Comparison of ENCODE assay signal across 8 mouse cellular contexts in the genomic region with DNA sequence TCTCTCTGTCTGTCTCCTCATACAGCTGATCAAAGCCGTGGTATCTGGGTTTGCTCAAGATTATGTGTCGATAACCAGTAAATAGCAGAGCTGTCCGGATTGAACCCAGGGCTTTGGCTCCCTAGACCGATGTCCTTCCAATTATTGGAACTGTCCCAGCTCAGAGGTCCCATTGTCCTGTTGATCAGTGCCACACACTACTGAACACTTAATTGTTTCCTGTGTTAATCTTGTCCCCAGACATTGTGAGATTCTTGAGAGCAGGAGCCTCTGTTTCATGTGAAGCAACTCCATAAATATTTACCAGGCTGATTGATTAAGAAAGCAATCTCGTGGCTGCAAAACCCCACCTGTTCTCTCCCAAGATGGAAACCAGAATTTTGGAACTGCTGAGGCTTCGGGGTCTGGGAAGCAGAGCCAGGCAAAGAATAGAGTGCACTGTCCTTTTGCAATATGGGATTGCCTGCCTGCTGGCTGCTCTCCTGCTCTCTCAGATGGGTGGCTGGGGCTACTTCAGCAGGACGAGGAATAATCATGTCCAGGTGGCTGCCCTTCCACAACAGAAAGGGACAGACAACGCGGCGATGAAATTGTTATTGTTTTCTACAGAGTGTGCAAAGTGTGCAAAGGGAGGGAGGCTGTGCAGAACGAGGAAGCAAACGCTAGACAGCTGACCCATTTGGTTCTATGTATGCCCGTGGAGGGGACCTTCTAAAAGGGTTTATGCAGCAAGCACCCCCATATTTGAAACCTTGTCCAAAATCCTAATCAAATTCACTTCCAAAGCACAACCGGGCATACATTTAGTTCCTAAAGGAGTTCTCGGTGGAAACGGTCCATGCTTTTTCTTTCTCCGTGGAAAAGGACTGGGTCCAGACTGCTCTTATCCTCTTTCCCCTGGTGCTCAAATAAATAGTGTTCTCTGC. TPM values are rescaled to one million over a fixed set of nuclear protein-coding genes. Genes with fewer than 3 reads are reported as not detected.
DNase-seq lines count a peak whose midpoint lies in the region; ATAC-seq and TF ChIP-seq lines count a peak whose summit lies in the region.

No protein-coding gene starts in this region.

- TF ChIP-seq CTCF in left cerebral cortex, adult 2 months (IDR thresholded peaks at IDR 0.05) = no peak

- H3K27ac ChIP-seq in left cerebral cortex, adult 2 months = peak overlapping the region; percentile 83
- peak overlapping the region; percentile 90 for H3K27ac ChIP-seq in heart, embryonic 15.5 days
- H3K27ac ChIP-seq in limb, embryonic 12.5 days = peak overlapping the region; percentile 99
- peak overlapping the region; percentile 69 for H3K27ac ChIP-seq in neural tube, embryonic 11.5 days (ENCODE audit: low read depth, low read length)

- DNase-seq in left cerebral cortex, adult 2 months (ENCODE audit: extremely low spot score in 1 of 2, low spot score in 2 of 2) = no peak
- no peak for DNase-seq in left cerebral cortex, adult 11 months (ENCODE audit: low spot score)
- DNase-seq in neural tube, embryonic 11.5 days (ENCODE audit: low spot score) = peak; percentile 48
- no peak for DNase-seq in right cerebral cortex, postnatal 25 days
- DNase-seq in natural killer cell, adult 2 months (ENCODE audit: low spot score in 2 of 2) = no peak
- DNase-seq in left cerebral cortex, adult 9 months (ENCODE audit: low spot score in 2 of 2) = no peak

- H3K4me2 ChIP-seq in heart, embryonic 15.5 days = peak overlapping the region; percentile 82
- peak overlapping the region; percentile 68 for H3K4me2 ChIP-seq in limb, embryonic 12.5 days
- H3K4me2 ChIP-seq in neural tube, embryonic 11.5 days (ENCODE audit: low read depth) = peak overlapping the region; percentile 83

- no peak for ATAC-seq in heart, embryonic 15.5 days (replicated peaks; ENCODE audit: insufficient number of reproducible peaks, insufficient read depth, low FRiP score, low read depth)
- ATAC-seq in limb, embryonic 12.5 days (ENCODE audit: insufficient number of reproducible peaks, insufficient read depth, low FRiP score, low TSS enrichment, low read depth) = no peak
- ATAC-seq in neural tube, embryonic 11.5 days (ENCODE audit: insufficient read depth, low FRiP score, low TSS enrichment) = no peak

- H3K4me3 ChIP-seq in left cerebral cortex, adult 2 months = peak overlapping the region; percentile 60
- peak overlapping the region; percentile 67 for H3K4me3 ChIP-seq in heart, embryonic 15.5 days
- peak overlapping the region; percentile 95 for H3K4me3 ChIP-seq in limb, embryonic 12.5 days (replicated peaks)
- H3K4me3 ChIP-seq in neural tube, embryonic 11.5 days (ENCODE audit: low read depth, low read length) = peak overlapping the region; percentile 81

- H3K9me3 ChIP-seq in heart, embryonic 15.5 days (replicated peaks) = no peaks in the 10 kb centered on the region
- no peaks in the 10 kb centered on the region for H3K9me3 ChIP-seq in limb, embryonic 12.5 days
- no peaks in the 10 kb centered on the region for H3K9me3 ChIP-seq in neural tube, embryonic 11.5 days (ENCODE audit: control insufficient read depth, low read length)

- peaks cover 64% of the 10 kb centered on the region for H3K4me1 ChIP-seq in heart, embryonic 15.5 days (replicated peaks)
- H3K4me1 ChIP-seq in limb, embryonic 12.5 days (replicated peaks) = peaks cover 74% of the 10 kb centered on the region
- H3K4me1 ChIP-seq in neural tube, embryonic 11.5 days (ENCODE audit: control insufficient read depth, insufficient read depth, low read length) = peaks cover 58% of the 10 kb centered on the region

- WGBS in heart, embryonic 15.5 days = 17% methylated on average over 17 of the region's 17 CpGs
- 6% methylated on average over 17 of the region's 17 CpGs for WGBS in limb, embryonic 12.5 days
- 18% methylated on average over 17 of the region's 17 CpGs for WGBS in neural tube, embryonic 11.5 days

- H3K9ac ChIP-seq in heart, embryonic 15.5 days = peak overlapping the region; percentile 52
- peak overlapping the region; percentile 97 for H3K9ac ChIP-seq in limb, embryonic 12.5 days (replicated peaks)
- H3K9ac ChIP-seq in neural tube, embryonic 11.5 days (ENCODE audit: low read length) = peak overlapping the region; percentile 31

- no peaks in the 10 kb centered on the region for H3K27me3 ChIP-seq in heart, embryonic 15.5 days
- no peaks in the 10 kb centered on the region for H3K27me3 ChIP-seq in limb, embryonic 12.5 days
- no peaks in the 10 kb centered on the region for H3K27me3 ChIP-seq in neural tube, embryonic 11.5 days (ENCODE audit: control insufficient read depth, insufficient read depth, low read length)

- intact Hi-C loops in left cerebral cortex, adult 2 months (cut with DNase I) = loop anchor here (5.0 kb wide), 1 partner anchor 40 kb away; no protein-coding TSS in a partner anchor

- no peaks in the 10 kb centered on the region for H3K36me3 ChIP-seq in heart, embryonic 15.5 days
- H3K36me3 ChIP-seq in limb, embryonic 12.5 days = peaks cover 10% of the 10 kb centered on the region; the same call in 1 of the 2 replicates
- H3K36me3 ChIP-seq in neural tube, embryonic 11.5 days (ENCODE audit: control insufficient read depth, insufficient read depth, low read length) = no peaks in the 10 kb centered on the region; the same call in 1 of the 2 replicates

RNA-seq across cellular contexts. Expression of gene Id3, which starts 0.8 kb away (rescaled TPM):
- total RNA-seq in left cerebral cortex, adult 2 months (2021) = 10 to 100 TPM; 26.8 to 36.1 TPM
- polyA plus RNA-seq in heart, embryonic 15.5 days (2015; fragmentation: Nextera tagmentation; extraction: Ambion mirVana) = 261 and 294 TPM in 2 replicates
- polyA plus RNA-seq in limb, embryonic 12.5 days (2016; fragmentation: Nextera tagmentation; extraction: Ambion mirVana) = 652 and 658 TPM in 2 replicates
- polyA plus RNA-seq in neural tube, embryonic 11.5 days (2014; fragmentation: Nextera tagmentation; extraction: Ambion mirVana) = 440 and 470 TPM in 2 replicates

RNA-seq across cellular contexts. Expression of gene E2f2, which starts 29.7 kb away (rescaled TPM):
- 1 to 10 TPM in 1 of 2 experiments, under 1 TPM in 1; 0.36 to 1.3 TPM for total RNA-seq in left cerebral cortex, adult 2 months (2021)
- polyA plus RNA-seq in heart, embryonic 15.5 days (2015; fragmentation: Nextera tagmentation; extraction: Ambion mirVana) = 7.8 and 9.6 TPM in 2 replicates
- polyA plus RNA-seq in limb, embryonic 12.5 days (2016; fragmentation: Nextera tagmentation; extraction: Ambion mirVana) = 10.6 and 10.8 TPM in 2 replicates
- 7.2 and 7.6 TPM in 2 replicates for polyA plus RNA-seq in neural tube, embryonic 11.5 days (2014; fragmentation: Nextera tagmentation; extraction: Ambion mirVana)

Comparison
In these comparisons a context has a peak if more than half of its experiments do, and no peak if none do; other contexts are left out.
1. H3K9ac ChIP-seq: peak in every context shown above with its lines; median percentile 97 in limb, embryonic 12.5 days; 52 in heart, embryonic 15.5 days; 31 in neural tube, embryonic 11.5 days.